Mouse (Mus musculus) inflammation-experienced regulatory T-cells, adult 6 months (primary cell): ENCODE measurements around the gene Gmds. TPM values are rescaled to one million over a fixed set of nuclear protein-coding genes. Genes with fewer than 3 reads are reported as not detected.

Experiments used
- ATAC-seq: one replicate; pipeline ENCODE4 v1.8.0; 2017
- polyA plus RNA-seq, 3 experiments: library from polyadenylated mRNA; unstranded; fragments of 100-300 nt; shearing (Covaris generic); gene quantifications; one replicate each; pipeline ENCODE4 v1.2.1; 2017

Gene Gmds
- polyA plus RNA-seq, 3 experiments from 2014 or later, result 17.2 to 26.3 (median 21.8) TPM

DNA sequence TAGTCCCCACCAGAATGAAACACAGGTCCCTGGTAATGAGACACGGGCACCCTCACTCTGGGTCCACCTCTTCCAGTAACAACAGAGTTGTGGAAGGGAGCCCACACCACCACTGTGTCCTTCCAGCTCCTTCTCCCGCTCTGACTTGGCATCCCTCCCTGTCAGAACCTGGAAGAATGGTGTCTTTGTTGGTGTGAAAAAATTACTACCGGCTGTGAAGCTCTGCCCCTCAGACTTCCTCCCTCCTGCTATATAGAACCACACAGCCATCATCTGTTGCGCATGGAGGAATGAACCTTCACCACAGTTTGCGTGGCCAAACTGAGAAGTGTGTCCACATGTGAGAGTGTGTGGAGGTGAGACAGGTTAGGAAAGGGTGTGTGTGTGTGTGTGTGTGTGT is 562.8 kb downstream of the Gmds start:
- no peak for ATAC-seq

GRCm38 (mm10) chr13:31772882-31773281 is 565.7 kb downstream of the Gmds start:
- no peak for ATAC-seq
